Mouse (Mus musculus): ENCODE results near the gene Ap2a2. TPM values are rescaled to one million over a fixed set of nuclear protein-coding genes. Genes with fewer than 3 reads are reported as not detected.
A peak's percentile ranks its signal among the peaks of the same experiment; 100 is the strongest.

Ap2a2 gene
- polyA plus RNA-seq, 1 experiment from 2014 or later = 78.4 TPM

GRCm38 (mm10) chr7:141562421-141562851 lies 463 bp downstream of the Ap2a2 start:
- Histone ChIP-seq H3K36me3 (no peaks in the 10 kb centered on the region), H3K4me1 (peaks cover 24% of the 10 kb centered on the region), H3K4me3 (replicated peaks) (peak overlapping the region; percentile 100), H3K9ac (peak overlapping the region; percentile 98), H3K9me3 (no peaks in the 10 kb centered on the region), H3K4me2 (peak overlapping the region; percentile 94), H3K27ac (peak overlapping the region; percentile 90), H3K27me3 (replicated peaks) (no peaks in the 10 kb centered on the region)
- WGBS = under 1% methylated on average over 33 of the region's 33 CpGs
- peak; percentile 2; the same call in 1 of the 2 replicates for ATAC-seq (ENCODE audit: insufficient read depth, low FRiP score, low read depth)

GRCm38 (mm10) chr7:141562852-141563427 lies 967 bp downstream of the Ap2a2 start:
- peak; percentile 4; the same call in 1 of the 2 replicates for ATAC-seq (ENCODE audit: insufficient read depth, low FRiP score, low read depth)

GRCm38 (mm10) chr7:141564561-141564960 lies 2.6 kb downstream of the Ap2a2 start:
- no peaks in the 10 kb centered on the region for H3K9me3 ChIP-seq
- H3K9ac ChIP-seq = 0 out of 2 replicates have a peak overlapping the region, but pooled peaks have one; percentile 10
- H3K4me1 ChIP-seq = peaks cover 25% of the 10 kb centered on the region
- no peak overlapping the region for H3K4me3 ChIP-seq (replicated peaks)
- no peak for ATAC-seq (ENCODE audit: insufficient read depth, low FRiP score, low read depth)
- 0 out of 2 replicates have a peak overlapping the region, but pooled peaks have one; percentile 18 for H3K27ac ChIP-seq
- H3K36me3 ChIP-seq = no peaks in the 10 kb centered on the region
- no peaks in the 10 kb centered on the region for H3K27me3 ChIP-seq (replicated peaks)
- H3K4me2 ChIP-seq = peak overlapping the region; percentile 94; the same call in 1 of the 2 replicates
- WGBS = 65% methylated on average over 7 of the region's 7 CpGs

More at GRCm38 (mm10) chr7:141562852-141563427, 967 bp downstream of the Ap2a2 start:
- Histone ChIP-seq H3K9me3 (no peaks in the 10 kb centered on the region), H3K4me1 (peaks cover 25% of the 10 kb centered on the region), H3K36me3 (no peaks in the 10 kb centered on the region), H3K4me3 (replicated peaks) (peak overlapping the region; percentile 100), H3K9ac (peak overlapping the region; percentile 98), H3K4me2 (peak overlapping the region; percentile 94), H3K27me3 (replicated peaks) (no peaks in the 10 kb centered on the region), H3K27ac (peak overlapping the region; percentile 90)
- WGBS = 2% methylated on average over 21 of the region's 21 CpGs

GRCm38 (mm10) chr7:141566587-141566986 lies 4.6 kb downstream of the Ap2a2 start:
- no peak overlapping the region for H3K27ac ChIP-seq
- WGBS = 72% methylated on average over 7 of the region's 7 CpGs
- H3K36me3 ChIP-seq = no peaks in the 10 kb centered on the region
- H3K9ac ChIP-seq = no peak overlapping the region
- no peak overlapping the region for H3K4me3 ChIP-seq (replicated peaks)
- no peaks in the 10 kb centered on the region for H3K9me3 ChIP-seq
- no peak overlapping the region for H3K4me2 ChIP-seq
- H3K27me3 ChIP-seq (replicated peaks) = no peaks in the 10 kb centered on the region
- peaks cover 19% of the 10 kb centered on the region for H3K4me1 ChIP-seq
- ATAC-seq (ENCODE audit: insufficient read depth, low FRiP score, low read depth) = no peak

GRCm38 (mm10) chr7:141569283-141569803 lies 7.4 kb downstream of the Ap2a2 start:
- Histone ChIP-seq H3K9me3 (no peaks in the 10 kb centered on the region), H3K27me3 (replicated peaks) (no peaks in the 10 kb centered on the region), H3K4me1 (peaks cover 7% of the 10 kb centered on the region), H3K4me3 (replicated peaks) (no peak overlapping the region), H3K4me2 (no peak overlapping the region), H3K27ac (0 out of 2 replicates have a peak overlapping the region, but pooled peaks have one; percentile 4), H3K9ac (no peak overlapping the region), H3K36me3 (no peaks in the 10 kb centered on the region)
- no peak for ATAC-seq (ENCODE audit: insufficient read depth, low FRiP score, low read depth)
- 63% methylated on average over 9 of the region's 9 CpGs for WGBS

GRCm38 (mm10) chr7:141569916-141570315 lies 7.9 kb downstream of the Ap2a2 start:
- no peak; the same call in 1 of the 2 replicates for ATAC-seq (ENCODE audit: insufficient read depth, low FRiP score, low read depth)
- Histone ChIP-seq H3K4me2 (no peak overlapping the region), H3K27me3 (replicated peaks) (no peaks in the 10 kb centered on the region), H3K9ac (no peak overlapping the region), H3K4me3 (replicated peaks) (no peak overlapping the region), H3K36me3 (no peaks in the 10 kb centered on the region), H3K27ac (no peak overlapping the region; the same call in 1 of the 2 replicates), H3K4me1 (0 out of 2 replicates have a peak, but pooled peaks cover 3% of the 10 kb centered on the region), H3K9me3 (no peaks in the 10 kb centered on the region)
- WGBS = 80% methylated on average over 3 of the region's 3 CpGs

GRCm38 (mm10) chr7:141570625-141571295 lies 8.8 kb downstream of the Ap2a2 start:
- 88% methylated on average over 4 of the region's 4 CpGs for WGBS
- no peaks in the 10 kb centered on the region for H3K27me3 ChIP-seq (replicated peaks)
- H3K4me1 ChIP-seq = 0 out of 2 replicates have a peak, but pooled peaks cover 3% of the 10 kb centered on the region
- H3K27ac ChIP-seq = no peak overlapping the region
- no peak overlapping the region for H3K4me2 ChIP-seq
- no peaks in the 10 kb centered on the region for H3K9me3 ChIP-seq
- H3K9ac ChIP-seq = no peak overlapping the region
- H3K36me3 ChIP-seq = no peaks in the 10 kb centered on the region
- ATAC-seq (ENCODE audit: insufficient read depth, low FRiP score, low read depth) = no peak
- no peak overlapping the region for H3K4me3 ChIP-seq (replicated peaks)

- Histone ChIP-seq H3K27ac (no peak overlapping the region), H3K4me1 (no peaks in the 10 kb centered on the region), H3K4me3 (replicated peaks) (no peak overlapping the region), H3K9me3 (no peaks in the 10 kb centered on the region), H3K9ac (no peak overlapping the region), H3K27me3 (replicated peaks) (no peaks in the 10 kb centered on the region), H3K36me3 (no peaks in the 10 kb centered on the region), H3K4me2 (no peak overlapping the region)
- no peak for ATAC-seq (ENCODE audit: insufficient read depth, low FRiP score, low read depth)
- 75% methylated on average over 3 of the region's 3 CpGs for WGBS
These were observed 12.1 kb downstream of the Ap2a2 start for GRCm38 (mm10) chr7:141574041-141574440.

- 76% methylated on average over 3 of the region's 3 CpGs for WGBS
- Histone ChIP-seq H3K27ac (no peak overlapping the region), H3K4me2 (no peak overlapping the region), H3K9me3 (no peaks in the 10 kb centered on the region), H3K27me3 (replicated peaks) (no peaks in the 10 kb centered on the region), H3K36me3 (no peaks in the 10 kb centered on the region), H3K4me3 (replicated peaks) (no peak overlapping the region), H3K4me1 (no peaks in the 10 kb centered on the region), H3K9ac (no peak overlapping the region)
- ATAC-seq (ENCODE audit: insufficient read depth, low FRiP score, low read depth) = no peak
These were observed 13.5 kb downstream of the Ap2a2 start for GRCm38 (mm10) chr7:141575481-141575880.

- Histone ChIP-seq H3K4me2 (no peak overlapping the region), H3K9me3 (no peaks in the 10 kb centered on the region), H3K9ac (no peak overlapping the region), H3K27me3 (replicated peaks) (no peaks in the 10 kb centered on the region), H3K36me3 (no peaks in the 10 kb centered on the region), H3K4me3 (replicated peaks) (no peak overlapping the region), H3K27ac (no peak overlapping the region), H3K4me1 (no peaks in the 10 kb centered on the region)
- no peak for ATAC-seq (ENCODE audit: insufficient read depth, low FRiP score, low read depth)
- WGBS = 79% methylated on average over 3 of the region's 3 CpGs
These were observed 15.8 kb downstream of the Ap2a2 start for GRCm38 (mm10) chr7:141577801-141578200.

GRCm38 (mm10) chr7:141578511-141578910 lies 16.5 kb downstream of the Ap2a2 start:
- Histone ChIP-seq H3K36me3 (no peaks in the 10 kb centered on the region), H3K4me2 (no peak overlapping the region), H3K27ac (no peak overlapping the region), H3K4me3 (replicated peaks) (no peak overlapping the region), H3K9ac (no peak overlapping the region), H3K9me3 (no peaks in the 10 kb centered on the region), H3K4me1 (no peaks in the 10 kb centered on the region), H3K27me3 (replicated peaks) (no peaks in the 10 kb centered on the region)
- no peak for ATAC-seq (ENCODE audit: insufficient read depth, low FRiP score, low read depth)
- 86% methylated on average over 1 of the region's 1 CpGs for WGBS

- Histone ChIP-seq H3K4me2 (no peak overlapping the region), H3K9ac (no peak overlapping the region), H3K4me1 (no peaks in the 10 kb centered on the region), H3K9me3 (no peaks in the 10 kb centered on the region), H3K36me3 (no peaks in the 10 kb centered on the region), H3K27ac (no peak overlapping the region), H3K27me3 (replicated peaks) (no peaks in the 10 kb centered on the region), H3K4me3 (replicated peaks) (no peak overlapping the region)
- ATAC-seq (ENCODE audit: insufficient read depth, low FRiP score, low read depth) = no peak
- 88% methylated on average over 2 of the region's 2 CpGs for WGBS
These were observed 17.0 kb downstream of the Ap2a2 start for GRCm38 (mm10) chr7:141578943-141579342.
